Mouse (Mus musculus): ENCODE data around the gene Cacna1c. TPM values are rescaled to one million over a fixed set of nuclear protein-coding genes. Genes with fewer than 3 reads are reported as not detected.

Gene Cacna1c
- polyA plus RNA-seq, 1 experiment from 2014 or later, result 0.30 TPM

DNA sequence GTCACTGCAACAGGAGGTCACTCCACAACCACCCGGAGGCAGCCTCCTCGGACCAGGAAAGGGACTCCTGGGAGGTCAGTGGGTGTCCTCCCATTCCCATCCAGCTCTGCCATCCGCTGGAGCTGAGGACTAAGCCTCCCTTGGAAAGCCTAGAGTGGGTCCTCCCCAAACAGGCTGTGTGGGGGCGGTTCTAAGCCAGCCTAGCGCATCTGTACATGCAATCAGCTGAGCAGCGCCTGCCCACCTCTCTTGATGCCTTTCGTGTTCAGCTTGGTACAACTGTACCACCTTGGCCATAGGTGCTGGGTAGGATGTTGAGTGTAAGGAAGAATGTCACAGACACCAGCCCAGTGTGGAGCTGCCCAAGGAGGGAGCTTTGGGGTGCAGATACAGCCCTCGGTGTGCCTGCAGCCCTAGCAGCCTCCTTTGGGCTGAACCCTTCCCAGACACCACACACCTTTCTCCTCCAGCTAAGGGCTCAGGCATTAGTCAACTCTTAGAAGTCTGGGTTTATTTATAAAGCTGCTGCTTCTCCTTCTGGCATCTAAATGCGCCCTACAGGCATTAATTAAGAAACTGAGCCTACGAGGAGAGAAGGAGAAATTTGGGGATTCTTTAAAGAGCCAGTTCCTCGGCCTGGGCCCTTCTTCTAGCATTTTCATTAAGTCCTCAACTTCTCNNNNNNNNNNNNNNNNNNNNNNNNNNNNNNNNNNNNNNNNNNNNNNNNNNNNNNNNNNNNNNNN lies 32.8 kb upstream of the Cacna1c start:
- H3K9me3 ChIP-seq (replicated peaks; ENCODE audit: control insufficient read depth, low read length), result no peaks in the 10 kb centered on the region
- H3K27ac ChIP-seq (ENCODE audit: low read length), result no peak overlapping the region
- no peaks in the 10 kb centered on the region for H3K27me3 ChIP-seq (ENCODE audit: control insufficient read depth, insufficient read depth, low read depth, low read length)
- H3K4me1 ChIP-seq (ENCODE audit: control insufficient read depth, low read depth, low read length), result no peaks in the 10 kb centered on the region
- H3K4me3 ChIP-seq (ENCODE audit: low read depth, low read length), result no peak overlapping the region
- H3K9ac ChIP-seq (ENCODE audit: low read depth, low read length), result no peak overlapping the region
- no peak overlapping the region for H3K4me2 ChIP-seq (ENCODE audit: low read depth, low read length)
- ATAC-seq (ENCODE audit: low read depth), result no peak
- no peaks in the 10 kb centered on the region for H3K36me3 ChIP-seq (ENCODE audit: control insufficient read depth, insufficient read depth)
- WGBS (ENCODE audit: insufficient replicate concordance), result 63% methylated on average over 11 of the region's 11 CpGs

DNA sequence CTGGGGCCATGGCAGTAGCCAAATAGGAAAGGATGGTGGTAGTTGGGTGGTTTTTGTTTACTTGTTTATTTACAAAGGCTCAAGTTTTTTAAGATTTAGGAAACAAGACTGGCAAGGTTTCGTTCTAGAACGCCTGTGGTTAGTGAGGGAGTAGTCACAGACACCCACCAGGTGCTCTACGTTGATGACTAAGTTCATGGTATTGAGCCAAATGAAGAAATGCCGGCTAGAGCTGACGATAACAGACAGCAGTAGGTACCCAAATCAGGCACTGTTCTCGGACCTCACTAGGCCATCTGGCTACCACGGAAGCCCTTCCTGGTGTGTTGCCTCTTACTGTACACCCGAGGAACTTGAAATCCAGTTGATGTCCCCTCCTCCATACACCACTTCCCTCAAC lies 30.8 kb upstream of the Cacna1c start:
- no peak overlapping the region for H3K9ac ChIP-seq (ENCODE audit: low read depth, low read length)
- ATAC-seq (ENCODE audit: low read depth), result no peak
- H3K4me3 ChIP-seq (ENCODE audit: low read depth, low read length), result no peak overlapping the region
- no peak overlapping the region for H3K4me2 ChIP-seq (ENCODE audit: low read depth, low read length)
- H3K27ac ChIP-seq (ENCODE audit: low read length), result no peak overlapping the region
- 70% methylated on average over 8 of the region's 8 CpGs for WGBS (ENCODE audit: insufficient replicate concordance)
- no peaks in the 10 kb centered on the region for H3K9me3 ChIP-seq (replicated peaks; ENCODE audit: control insufficient read depth, low read length)
- no peaks in the 10 kb centered on the region for H3K27me3 ChIP-seq (ENCODE audit: control insufficient read depth, insufficient read depth, low read depth, low read length)
- H3K4me1 ChIP-seq (ENCODE audit: control insufficient read depth, low read depth, low read length), result no peaks in the 10 kb centered on the region
- H3K36me3 ChIP-seq (ENCODE audit: control insufficient read depth, insufficient read depth), result no peaks in the 10 kb centered on the region

DNA sequence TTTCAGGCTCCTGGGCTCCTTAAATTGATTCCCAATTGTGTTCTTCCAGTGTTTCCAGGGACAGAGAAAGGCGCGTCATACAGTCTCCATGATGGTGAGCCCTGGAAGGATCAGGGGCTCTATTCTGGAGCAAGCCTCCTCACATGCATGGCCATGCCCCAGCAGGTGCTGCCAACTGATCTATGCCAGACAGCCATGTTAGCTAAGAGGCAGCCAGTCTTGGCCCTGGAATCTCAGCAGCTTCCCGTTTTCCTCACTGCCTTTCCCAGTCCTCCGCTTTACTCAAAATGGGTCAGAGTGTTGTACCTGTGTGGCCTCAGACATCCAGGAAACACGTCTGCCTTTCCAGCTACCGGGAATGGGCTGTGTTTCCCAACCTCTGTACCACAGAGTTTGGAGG lies 29.5 kb upstream of the Cacna1c start:
- Histone ChIP-seq H3K36me3 (ENCODE audit: control insufficient read depth, insufficient read depth) (no peaks in the 10 kb centered on the region), H3K9ac (ENCODE audit: low read depth, low read length) (no peak overlapping the region), H3K27ac (ENCODE audit: low read length) (no peak overlapping the region), H3K27me3 (ENCODE audit: control insufficient read depth, insufficient read depth, low read depth, low read length) (no peaks in the 10 kb centered on the region), H3K4me2 (ENCODE audit: low read depth, low read length) (no peak overlapping the region), H3K4me1 (ENCODE audit: control insufficient read depth, low read depth, low read length) (no peaks in the 10 kb centered on the region), H3K4me3 (ENCODE audit: low read depth, low read length) (no peak overlapping the region), H3K9me3 (replicated peaks; ENCODE audit: control insufficient read depth, low read length) (no peaks in the 10 kb centered on the region)
- no peak for ATAC-seq (ENCODE audit: low read depth)
- WGBS (ENCODE audit: insufficient replicate concordance), result 76% methylated on average over 6 of the region's 6 CpGs

DNA sequence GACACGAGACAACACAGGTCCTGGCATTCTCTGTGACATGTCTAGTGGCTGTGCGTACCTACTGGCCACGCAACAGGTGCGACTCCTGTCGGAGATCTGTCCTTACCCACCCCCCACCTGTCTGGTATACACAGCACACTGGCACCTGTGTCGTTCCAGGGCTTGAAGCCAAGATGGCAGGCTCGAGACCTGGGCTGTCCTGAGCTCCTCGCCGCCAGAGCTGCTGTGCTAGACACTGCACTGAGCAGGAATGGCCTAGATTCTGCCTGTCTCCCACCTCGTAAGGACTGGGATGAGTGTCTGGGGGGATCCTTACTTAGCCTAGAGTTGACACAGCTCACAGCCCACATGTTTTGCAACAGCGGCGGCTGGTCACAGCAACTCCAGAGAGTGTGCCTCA lies 29.0 kb upstream of the Cacna1c start:
- ATAC-seq (ENCODE audit: low read depth), result no peak
- Histone ChIP-seq H3K27me3 (ENCODE audit: control insufficient read depth, insufficient read depth, low read depth, low read length) (no peaks in the 10 kb centered on the region), H3K9me3 (replicated peaks; ENCODE audit: control insufficient read depth, low read length) (no peaks in the 10 kb centered on the region), H3K9ac (ENCODE audit: low read depth, low read length) (no peak overlapping the region), H3K36me3 (ENCODE audit: control insufficient read depth, insufficient read depth) (no peaks in the 10 kb centered on the region), H3K4me1 (ENCODE audit: control insufficient read depth, low read depth, low read length) (no peaks in the 10 kb centered on the region), H3K27ac (ENCODE audit: low read length) (no peak overlapping the region), H3K4me2 (ENCODE audit: low read depth, low read length) (no peak overlapping the region), H3K4me3 (ENCODE audit: low read depth, low read length) (no peak overlapping the region)
- WGBS (ENCODE audit: insufficient replicate concordance), result 70% methylated on average over 12 of the region's 12 CpGs

DNA sequence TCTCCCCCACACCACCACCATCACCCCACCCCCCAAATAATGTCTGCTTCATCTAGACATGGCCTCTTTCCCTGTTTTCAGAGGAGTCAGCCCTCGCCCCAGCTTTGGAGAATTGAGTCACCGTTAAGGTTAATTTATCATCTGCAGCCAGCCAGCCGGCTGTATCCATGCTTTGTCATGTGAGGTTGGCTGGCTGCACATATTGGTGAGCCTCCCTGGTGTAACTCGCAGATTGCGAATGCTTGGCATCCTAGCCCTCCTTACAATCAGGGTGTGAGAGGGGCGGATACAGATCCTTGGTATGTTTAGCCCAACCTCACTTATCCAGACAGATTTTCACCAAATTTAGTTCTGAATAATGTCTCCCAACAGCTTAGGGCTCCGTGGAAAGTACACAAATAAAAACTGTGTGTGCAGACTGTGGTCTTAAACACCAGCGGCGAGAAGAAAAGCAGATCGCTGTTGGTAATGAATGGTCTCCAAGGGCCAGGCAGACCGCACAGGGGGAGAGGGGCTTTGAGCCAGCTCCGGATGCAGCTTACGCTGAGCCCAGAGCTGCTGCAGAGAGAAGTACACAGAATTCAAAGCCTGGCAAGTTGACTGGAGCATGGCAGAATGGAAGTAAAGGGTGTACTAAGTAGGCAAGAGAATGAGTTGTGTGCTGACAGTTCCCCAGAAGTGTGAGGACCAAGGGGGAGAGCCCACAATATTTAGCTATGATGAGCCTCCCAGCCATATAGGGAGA lies 28.4 kb upstream of the Cacna1c start:
- no peak for ATAC-seq (ENCODE audit: low read depth)
- Histone ChIP-seq H3K4me2 (ENCODE audit: low read depth, low read length) (no peak overlapping the region), H3K4me1 (ENCODE audit: control insufficient read depth, low read depth, low read length) (no peaks in the 10 kb centered on the region), H3K9me3 (replicated peaks; ENCODE audit: control insufficient read depth, low read length) (no peaks in the 10 kb centered on the region), H3K27ac (ENCODE audit: low read length) (no peak overlapping the region), H3K9ac (ENCODE audit: low read depth, low read length) (no peak overlapping the region), H3K4me3 (ENCODE audit: low read depth, low read length) (no peak overlapping the region), H3K36me3 (ENCODE audit: control insufficient read depth, insufficient read depth) (no peaks in the 10 kb centered on the region), H3K27me3 (ENCODE audit: control insufficient read depth, insufficient read depth, low read depth, low read length) (no peaks in the 10 kb centered on the region)
- WGBS (ENCODE audit: insufficient replicate concordance), result 70% methylated on average over 13 of the region's 13 CpGs

DNA sequence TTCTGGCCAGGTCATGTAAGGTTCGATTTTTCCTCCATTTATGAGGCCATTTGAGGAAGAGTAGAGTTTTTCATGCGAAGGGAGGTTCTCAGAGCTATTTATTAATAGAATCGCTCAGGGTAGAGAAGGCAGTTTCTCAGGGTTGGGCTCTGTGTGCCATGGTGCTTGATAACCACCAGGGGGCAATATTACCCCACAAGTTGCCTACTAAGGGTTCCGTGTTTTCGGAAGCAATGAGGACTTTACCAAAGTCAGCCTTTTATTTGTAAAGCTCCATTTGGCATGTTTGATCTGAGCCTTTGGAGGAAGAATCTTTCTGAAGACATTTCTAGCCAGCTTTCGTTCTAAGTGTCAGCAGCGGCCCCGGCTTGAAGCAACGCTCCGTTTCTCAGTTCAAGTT lies 24.1 kb upstream of the Cacna1c start:
- Histone ChIP-seq H3K4me3 (ENCODE audit: low read depth, low read length) (no peak overlapping the region), H3K27me3 (ENCODE audit: control insufficient read depth, insufficient read depth, low read depth, low read length) (no peaks in the 10 kb centered on the region), H3K9ac (ENCODE audit: low read depth, low read length) (no peak overlapping the region), H3K9me3 (replicated peaks; ENCODE audit: control insufficient read depth, low read length) (no peaks in the 10 kb centered on the region), H3K36me3 (ENCODE audit: control insufficient read depth, insufficient read depth) (no peaks in the 10 kb centered on the region), H3K4me2 (ENCODE audit: low read depth, low read length) (no peak overlapping the region), H3K4me1 (ENCODE audit: control insufficient read depth, low read depth, low read length) (no peaks in the 10 kb centered on the region), H3K27ac (ENCODE audit: low read length) (no peak overlapping the region)
- 51% methylated on average over 10 of the region's 10 CpGs for WGBS (ENCODE audit: insufficient replicate concordance)
- no peak for ATAC-seq (ENCODE audit: low read depth)

DNA sequence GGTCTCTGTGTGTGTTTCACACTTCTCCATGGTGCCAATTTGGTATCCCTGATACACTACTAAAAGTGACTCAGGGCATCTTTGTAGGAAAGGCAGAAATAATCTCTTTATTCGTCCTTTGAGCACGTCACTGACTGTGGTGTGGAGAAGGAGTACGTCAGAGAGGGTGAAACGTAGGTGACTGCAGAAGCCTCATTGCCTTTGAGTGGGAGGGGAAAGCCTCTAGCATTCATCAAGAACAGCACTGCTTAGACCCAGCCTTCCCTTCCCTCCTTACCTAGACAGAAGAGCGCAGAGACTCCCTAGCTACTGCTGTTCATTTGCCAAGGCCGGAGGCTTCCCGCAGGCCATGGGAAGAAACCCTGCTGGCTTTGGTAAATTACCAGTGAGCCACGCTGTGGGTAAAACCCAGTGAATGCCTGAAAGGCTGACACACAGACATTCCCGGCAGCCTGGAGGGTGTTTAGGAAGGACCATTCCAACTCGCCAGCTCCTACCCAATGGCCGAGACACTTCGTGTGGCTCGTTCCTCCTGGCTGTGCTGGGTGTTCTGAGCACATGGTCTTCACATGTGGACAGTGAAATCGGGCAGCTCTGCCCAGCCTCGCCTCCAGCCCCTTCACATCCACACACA lies 23.1 kb upstream of the Cacna1c start:
- no peak overlapping the region for H3K4me3 ChIP-seq (ENCODE audit: low read depth, low read length)
- H3K9me3 ChIP-seq (replicated peaks; ENCODE audit: control insufficient read depth, low read length), result no peaks in the 10 kb centered on the region
- no peaks in the 10 kb centered on the region for H3K27me3 ChIP-seq (ENCODE audit: control insufficient read depth, insufficient read depth, low read depth, low read length)
- no peak overlapping the region for H3K4me2 ChIP-seq (ENCODE audit: low read depth, low read length)
- no peak for ATAC-seq (ENCODE audit: low read depth)
- H3K9ac ChIP-seq (ENCODE audit: low read depth, low read length), result no peak overlapping the region
- no peak overlapping the region for H3K27ac ChIP-seq (ENCODE audit: low read length)
- H3K4me1 ChIP-seq (ENCODE audit: control insufficient read depth, low read depth, low read length), result no peaks in the 10 kb centered on the region
- 75% methylated on average over 15 of the region's 15 CpGs for WGBS (ENCODE audit: insufficient replicate concordance)
- no peaks in the 10 kb centered on the region for H3K36me3 ChIP-seq (ENCODE audit: control insufficient read depth, insufficient read depth)

DNA sequence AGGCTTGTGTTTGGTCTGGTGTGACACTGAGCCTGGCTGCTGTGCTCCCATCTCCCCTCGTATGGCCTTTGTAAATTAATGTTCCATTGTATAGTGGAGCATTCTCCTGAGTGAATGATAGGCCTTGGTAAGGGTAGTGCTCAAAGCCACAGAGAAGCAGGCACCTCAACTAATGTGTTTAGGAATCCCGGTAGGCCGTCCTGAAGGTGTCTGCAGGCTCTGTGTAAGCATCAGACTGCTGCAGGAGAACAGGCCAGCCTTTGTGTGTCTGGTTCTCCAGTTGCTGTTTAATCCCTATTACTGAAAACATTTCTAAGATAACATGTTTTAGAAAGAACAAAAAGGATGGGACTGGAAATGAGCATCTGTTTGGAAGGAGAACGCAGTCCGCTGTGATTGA lies 22.4 kb upstream of the Cacna1c start:
- WGBS (ENCODE audit: insufficient replicate concordance), result 78% methylated on average over 5 of the region's 5 CpGs
- Histone ChIP-seq H3K36me3 (ENCODE audit: control insufficient read depth, insufficient read depth) (no peaks in the 10 kb centered on the region), H3K4me3 (ENCODE audit: low read depth, low read length) (no peak overlapping the region), H3K9ac (ENCODE audit: low read depth, low read length) (no peak overlapping the region), H3K27me3 (ENCODE audit: control insufficient read depth, insufficient read depth, low read depth, low read length) (no peaks in the 10 kb centered on the region), H3K9me3 (replicated peaks; ENCODE audit: control insufficient read depth, low read length) (no peaks in the 10 kb centered on the region), H3K4me2 (ENCODE audit: low read depth, low read length) (no peak overlapping the region), H3K27ac (ENCODE audit: low read length) (no peak overlapping the region), H3K4me1 (ENCODE audit: control insufficient read depth, low read depth, low read length) (no peaks in the 10 kb centered on the region)
- no peak for ATAC-seq (ENCODE audit: low read depth)

DNA sequence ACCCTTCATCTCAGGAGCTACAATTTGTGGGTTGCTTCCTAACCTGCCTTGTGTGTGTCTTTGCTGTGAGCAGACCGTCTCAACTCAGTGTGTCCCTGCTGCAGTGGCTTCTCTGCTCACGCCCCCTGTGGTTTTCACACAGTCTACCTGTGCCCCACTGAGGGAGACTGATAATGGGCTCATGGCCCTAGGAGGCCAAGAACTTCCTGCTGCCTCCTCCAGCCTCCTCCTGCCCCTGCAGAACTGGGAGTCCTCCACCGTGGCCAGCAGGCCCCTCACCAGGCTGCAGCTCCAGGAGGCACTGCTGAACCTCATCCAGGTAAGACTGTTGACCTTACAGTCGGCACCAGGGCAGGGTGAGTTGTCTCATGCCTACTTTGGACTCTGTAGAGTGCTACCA lies 21.4 kb upstream of the Cacna1c start:
- ATAC-seq (ENCODE audit: low read depth), result no peak
- Histone ChIP-seq H3K36me3 (ENCODE audit: control insufficient read depth, insufficient read depth) (no peaks in the 10 kb centered on the region), H3K4me3 (ENCODE audit: low read depth, low read length) (no peak overlapping the region), H3K9me3 (replicated peaks; ENCODE audit: control insufficient read depth, low read length) (no peaks in the 10 kb centered on the region), H3K9ac (ENCODE audit: low read depth, low read length) (no peak overlapping the region), H3K4me2 (ENCODE audit: low read depth, low read length) (no peak overlapping the region), H3K27me3 (ENCODE audit: control insufficient read depth, insufficient read depth, low read depth, low read length) (no peaks in the 10 kb centered on the region), H3K4me1 (ENCODE audit: control insufficient read depth, low read depth, low read length) (no peaks in the 10 kb centered on the region), H3K27ac (ENCODE audit: low read length) (no peak overlapping the region)
- 32% methylated on average over 4 of the region's 4 CpGs for WGBS (ENCODE audit: insufficient replicate concordance)

Data from liver, embryonic 16.5 days (tissue).